Mouse (Mus musculus) brain, embryonic 14.5 days (tissue): ENCODE data around the gene Actr3.

Experiments used
- CTCF ChIP-seq: fragments of 200-500 bp; IDR thresholded peaks from 2 replicates; pipeline ENCODE4 v1.5.1; 2012; ENCODE audit warnings: inconsistent platforms, mild to moderate bottlenecking, moderate library complexity, borderline replicate concordance; ENCODE audit not compliant: insufficient read depth, insufficient read length; ENCODE audit errors: extremely low read depth
- POLR2A ChIP-seq: fragments of 200-500 bp; IDR thresholded peaks from 2 replicates; pipeline ENCODE4 v1.6.1; 2012; ENCODE audit warnings: mild to moderate bottlenecking, inconsistent platforms, borderline replicate concordance; ENCODE audit not compliant: poor library complexity, insufficient read depth, insufficient read length, severe bottlenecking; ENCODE audit errors: extremely low read depth

GRCm38 (mm10) chr1:125345448-125345847 lies 90.1 kb downstream of the Actr3 start:
- TF ChIP-seq POLR2A (no peak), CTCF (no peak)
